Mouse (Mus musculus) monocyte, adult 2 months (primary cell): Measurements from ENCODE around the gene Lrmda.

Experiments
- DNase-seq, 2 experiments: peaks; one replicate each; pipeline ENCODE4 v3.0.0; 2022; ENCODE audit warnings: low spot score in 2 of 2, low read depth in 1 of 2

Lrmda gene

DNA sequence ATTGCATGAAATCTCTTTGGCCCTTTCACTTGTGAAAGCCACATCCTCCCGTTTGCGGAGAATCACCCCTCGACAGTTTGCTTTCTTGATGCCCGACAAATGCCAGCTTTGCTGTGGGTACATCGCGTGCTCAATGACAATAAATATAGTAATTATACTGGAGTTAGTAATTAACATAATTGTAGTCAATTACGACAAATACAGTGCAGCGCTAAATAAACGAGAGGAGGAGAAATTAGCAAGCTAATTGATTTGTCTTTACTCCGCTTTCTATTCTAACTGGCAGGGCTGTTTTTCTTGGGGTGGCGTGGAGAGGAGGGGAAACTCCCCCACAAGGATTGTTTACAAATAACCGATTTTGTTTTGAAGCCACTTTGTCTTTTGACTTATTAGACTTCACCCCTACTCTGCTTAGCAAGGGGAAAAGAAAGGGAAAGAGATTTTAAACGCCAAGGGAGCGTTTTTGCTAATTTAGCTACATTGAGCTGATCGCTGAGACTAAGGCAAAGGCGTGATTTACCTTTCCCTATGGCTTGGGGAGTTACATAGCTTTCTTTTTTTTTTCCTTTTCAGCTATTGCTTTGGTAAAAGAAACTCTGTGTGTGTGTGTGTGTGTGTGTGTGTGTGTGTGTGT lies 18.1 kb downstream of the Lrmda start:
- no peak for DNase-seq

DNA sequence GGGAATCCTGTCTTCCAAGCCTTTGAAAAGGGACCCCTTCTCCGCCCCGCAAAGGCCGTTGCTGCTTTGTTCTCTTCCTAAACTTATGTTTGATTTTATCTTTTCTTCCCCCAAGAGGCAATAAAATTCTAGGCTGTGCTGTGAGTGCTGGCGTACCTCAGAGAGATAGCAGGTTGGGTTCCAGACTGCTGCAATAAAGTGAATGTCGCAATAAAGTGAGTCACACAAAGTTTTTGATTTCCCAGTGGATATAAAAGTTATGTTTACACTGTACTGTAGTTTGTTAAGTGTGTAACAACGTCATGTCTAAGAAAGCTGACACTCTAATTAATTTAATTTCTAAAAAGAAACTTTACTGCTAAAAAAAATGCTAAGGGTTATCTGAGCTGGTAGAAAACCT lies 22.6 kb downstream of the Lrmda start:
- DNase-seq = no peak

DNA sequence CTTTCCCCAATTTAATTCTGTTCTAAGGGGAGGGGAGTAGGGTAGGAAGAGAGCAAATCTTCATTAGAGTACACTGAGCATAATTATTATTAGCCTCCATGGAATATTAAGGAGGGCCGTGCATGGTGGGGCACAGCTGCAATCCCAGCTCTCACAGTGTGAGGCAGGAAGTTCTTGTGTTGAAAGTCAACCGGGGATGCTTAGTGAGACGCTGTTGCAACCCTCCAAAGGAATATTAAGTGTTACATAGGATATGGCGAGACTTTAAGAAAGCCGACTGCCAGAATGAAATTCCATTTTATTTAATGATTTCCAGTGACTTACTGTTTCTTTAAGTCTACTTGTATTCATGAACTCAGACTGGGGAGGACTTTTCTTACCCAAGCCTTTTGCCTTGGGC lies 23.9 kb downstream of the Lrmda start:
- DNase-seq = no peak

DNA sequence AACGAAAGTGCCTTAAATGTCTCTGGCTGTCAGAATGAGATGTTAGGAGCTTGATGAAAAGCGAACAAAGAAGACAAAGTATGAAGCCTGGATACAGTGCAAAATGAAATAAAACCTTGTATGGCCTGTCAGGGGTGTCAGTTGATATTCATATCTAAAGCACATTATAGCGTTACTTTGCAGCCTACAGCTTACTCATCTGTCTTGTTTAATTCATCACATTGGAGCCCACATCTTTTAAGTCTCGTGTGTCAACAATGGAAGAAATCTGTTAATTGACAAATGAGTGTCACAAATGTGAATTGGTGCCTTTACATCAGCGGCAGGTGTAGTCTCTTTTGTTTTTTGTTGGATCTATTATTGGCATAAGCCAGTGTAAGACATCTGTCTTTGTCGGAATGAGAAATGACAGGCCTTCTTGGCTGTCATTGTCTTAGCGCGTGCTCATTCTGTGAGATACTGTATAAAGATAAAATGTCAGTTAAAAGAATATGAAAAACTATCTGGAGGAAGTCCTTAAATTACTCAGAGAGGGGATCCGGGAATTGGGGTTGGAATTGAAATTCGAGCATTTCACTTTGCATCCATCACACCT lies 26.8 kb downstream of the Lrmda start:
- DNase-seq = no peak

DNA sequence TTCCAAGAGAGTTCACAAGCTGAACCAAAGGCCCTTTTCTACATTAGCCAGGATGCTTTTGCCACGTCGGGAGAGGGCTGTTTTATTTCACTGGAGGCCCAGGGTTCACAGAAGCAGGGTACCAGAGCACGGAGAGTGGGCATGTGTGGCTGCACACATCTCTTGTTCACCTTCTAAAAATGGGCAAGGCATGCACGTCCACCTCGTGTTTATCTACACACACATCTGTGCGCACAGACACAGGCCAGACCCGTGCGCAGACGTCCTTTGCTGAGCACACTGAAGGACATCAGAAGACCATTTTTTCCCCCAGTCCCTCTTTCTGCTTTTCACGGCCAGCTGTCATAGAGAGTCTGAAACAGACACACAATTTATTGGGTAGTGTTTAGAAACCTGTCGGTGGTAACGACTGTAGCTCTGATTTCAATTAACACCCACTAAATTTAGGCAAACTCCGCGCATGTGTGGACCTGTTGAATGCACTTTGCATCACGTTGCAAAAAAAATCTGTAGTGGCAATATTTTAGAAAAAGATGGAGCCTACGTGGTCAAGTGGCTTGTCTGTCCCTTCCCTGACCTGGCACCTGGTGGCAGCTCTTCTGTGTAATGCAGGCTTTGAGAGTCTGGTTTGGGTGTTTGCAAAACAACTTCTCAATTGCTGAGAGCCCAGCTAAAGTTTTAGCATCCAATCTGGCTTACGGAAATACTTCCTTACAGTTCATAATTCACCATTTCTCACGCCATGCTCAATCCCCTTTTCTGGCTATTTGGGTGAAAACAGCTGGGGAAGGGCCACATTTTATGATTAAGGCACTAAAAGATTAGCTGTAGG lies 28.8 kb downstream of the Lrmda start:
- no peak for DNase-seq

DNA sequence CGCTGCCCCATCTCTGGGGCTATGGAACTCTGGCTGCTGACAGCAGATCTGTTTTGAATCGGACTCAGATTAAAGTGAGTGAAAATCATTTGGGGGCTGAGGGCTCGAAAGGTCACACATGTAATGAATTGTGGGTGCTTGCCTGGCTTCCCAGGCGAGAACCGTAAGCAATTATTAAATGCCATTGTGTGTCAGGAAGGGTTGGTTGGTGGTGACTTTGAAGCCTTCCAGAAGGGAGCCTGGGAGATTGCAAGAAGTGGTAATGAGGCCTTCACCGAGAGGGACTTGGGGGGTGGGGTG lies 29.3 kb downstream of the Lrmda start:
- DNase-seq = no peak

DNA sequence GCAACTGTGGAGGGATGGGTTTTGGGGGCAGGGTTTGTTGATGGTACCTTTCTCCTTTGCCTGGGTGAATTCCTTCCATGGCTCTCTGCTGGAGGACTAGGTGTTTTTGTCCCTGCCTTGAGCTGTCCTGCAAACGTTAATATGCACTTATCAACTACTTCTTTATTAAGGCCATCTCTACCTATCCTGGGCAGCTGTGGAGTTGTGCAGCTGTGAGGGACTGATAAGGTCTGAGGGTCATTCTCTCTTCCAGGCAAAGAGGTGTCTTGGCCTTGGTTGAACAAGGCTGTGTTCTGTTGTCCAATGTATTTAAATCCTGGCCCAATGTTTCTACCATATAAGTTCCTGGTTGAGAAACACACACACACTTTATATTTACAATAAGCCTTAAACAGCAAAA lies 29.8 kb downstream of the Lrmda start:
- DNase-seq = no peak

DNA sequence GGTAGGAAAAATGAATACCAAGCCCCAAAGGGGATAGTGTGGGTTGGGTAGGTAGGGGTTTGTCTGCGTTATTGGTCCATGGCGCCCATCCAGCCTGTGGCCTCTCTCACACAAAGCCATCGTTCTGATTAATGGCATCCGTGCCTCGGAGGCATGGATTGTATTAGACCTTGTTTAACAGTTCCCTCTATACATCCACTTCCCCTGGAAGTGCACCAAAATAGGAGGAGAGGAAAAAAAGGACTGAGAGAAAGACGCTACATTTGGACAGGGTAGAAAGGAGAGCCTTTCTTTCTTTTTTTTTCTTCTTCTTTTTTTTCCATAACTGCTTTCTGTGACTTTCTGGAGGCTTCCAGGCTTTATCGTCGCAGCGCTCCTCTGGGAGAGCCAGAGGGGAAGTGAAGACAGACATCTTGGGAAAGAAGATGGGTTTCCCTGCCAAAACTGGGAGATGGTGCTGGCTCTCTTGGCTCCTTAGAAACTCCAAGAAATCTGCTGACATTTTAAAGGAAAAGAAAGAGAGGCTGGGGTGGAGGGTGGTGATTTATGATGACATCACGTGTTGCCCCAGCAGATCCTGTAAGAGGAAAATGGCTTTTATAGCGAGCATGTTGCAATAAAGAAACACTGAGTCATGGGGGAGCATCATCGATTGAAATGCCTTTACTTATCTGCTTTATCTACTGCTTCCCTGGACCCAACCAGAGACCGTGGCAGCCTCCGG lies 32.6 kb downstream of the Lrmda start:
- DNase-seq = no peak

DNA sequence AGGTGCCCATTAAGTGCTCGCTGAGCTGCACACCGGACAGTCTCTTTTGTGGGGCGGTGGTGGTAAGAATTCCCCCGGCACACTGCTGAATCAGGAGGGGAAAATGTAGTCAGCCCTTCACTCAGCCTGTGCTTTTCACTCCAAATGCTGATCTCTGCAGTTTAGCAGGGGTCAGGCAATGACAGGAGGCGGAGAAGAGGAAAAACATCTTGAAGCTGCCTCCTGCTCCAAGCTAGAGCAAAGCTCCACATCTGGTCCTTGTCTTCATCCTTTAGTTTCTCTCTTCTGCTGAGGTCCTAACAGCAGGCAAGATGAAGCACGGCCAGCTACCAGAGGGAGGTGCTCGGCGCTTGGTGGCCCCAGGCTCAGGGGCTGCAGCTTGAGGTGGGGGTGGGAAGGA lies 36.1 kb downstream of the Lrmda start:
- no peak for DNase-seq

DNA sequence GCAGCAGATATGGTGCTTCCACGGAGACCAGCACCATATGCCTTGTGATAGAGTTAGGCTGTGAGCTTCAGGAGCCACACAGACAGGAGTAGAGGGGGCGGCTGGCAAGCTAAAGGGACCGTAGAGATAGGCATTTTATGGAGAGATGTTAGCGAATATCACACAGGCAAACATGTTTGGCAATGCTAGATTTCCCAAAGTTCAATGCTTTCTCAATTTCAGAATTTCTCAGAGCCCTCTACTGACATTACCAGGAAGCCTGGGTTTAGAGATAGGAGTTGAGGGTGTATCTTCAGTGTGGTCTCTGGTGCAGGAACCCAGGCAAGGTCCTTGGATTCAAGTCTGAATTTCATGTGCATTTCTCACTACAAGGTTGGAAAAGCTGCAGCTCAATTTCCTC lies 36.7 kb downstream of the Lrmda start:
- DNase-seq = no peak

DNA sequence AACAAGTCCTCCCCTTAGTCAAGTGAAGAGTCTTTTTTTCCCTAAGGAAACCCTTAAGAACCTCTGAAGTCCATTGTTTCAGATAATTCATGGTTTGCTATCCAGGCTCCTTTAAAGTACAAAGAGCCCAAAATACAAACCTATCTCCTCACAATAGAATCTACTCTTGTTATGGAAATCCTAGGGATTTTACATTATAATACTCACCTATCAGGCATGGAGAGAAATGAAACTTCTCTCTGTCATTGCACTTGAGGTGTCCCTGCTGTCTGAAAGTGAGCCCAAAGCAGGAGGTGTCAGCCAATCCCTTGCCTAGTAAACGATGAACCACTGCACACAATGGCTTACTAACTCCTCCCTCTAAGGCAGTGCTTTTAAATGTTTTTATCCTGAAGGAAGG lies 39.2 kb downstream of the Lrmda start:
- no peak for DNase-seq

DNA sequence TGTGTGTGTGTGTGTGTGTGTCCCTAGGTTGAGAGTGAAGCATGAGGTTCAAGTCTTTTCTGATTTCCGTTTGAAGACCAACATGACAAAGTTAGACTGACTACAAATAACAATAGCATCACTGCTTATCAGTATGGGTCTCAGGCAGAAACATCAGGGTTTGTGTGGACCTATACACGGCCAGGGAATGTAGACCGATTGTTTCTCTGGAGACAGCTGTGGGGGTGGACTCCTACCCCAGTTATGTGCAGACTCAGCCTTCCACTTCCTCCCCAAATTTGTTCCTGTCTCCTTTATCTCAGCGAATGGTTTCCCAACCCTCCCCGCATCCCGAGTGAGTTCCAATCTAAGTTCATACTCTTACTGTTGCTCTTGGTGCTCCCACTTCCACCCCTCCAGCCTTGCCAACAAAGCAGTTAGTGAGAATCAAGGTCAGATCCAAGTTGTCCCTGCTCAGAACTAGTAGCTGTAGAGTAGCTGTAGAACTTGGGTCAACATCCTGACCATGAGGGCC lies 39.9 kb downstream of the Lrmda start:
- DNase-seq = no peak

DNA sequence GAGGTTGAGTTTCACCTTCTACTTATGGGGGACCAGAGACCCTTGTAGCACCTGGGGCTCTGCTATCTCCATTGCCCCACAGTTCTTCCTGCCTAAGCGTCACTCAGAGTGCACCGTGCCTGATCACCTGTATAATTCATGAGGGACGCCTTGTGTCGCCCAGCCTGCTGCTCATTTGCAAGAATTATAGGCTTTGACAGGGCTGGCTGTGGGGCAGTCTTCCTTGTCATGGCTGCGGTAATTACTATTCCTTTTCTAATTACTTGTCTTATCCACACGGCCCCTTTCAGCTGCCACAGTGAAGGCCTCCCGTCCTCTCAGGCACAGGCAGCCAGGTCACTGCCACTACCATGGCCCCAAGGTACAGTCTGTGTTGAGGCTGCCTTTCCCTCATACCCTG lies 41.3 kb downstream of the Lrmda start:
- DNase-seq = no peak

DNA sequence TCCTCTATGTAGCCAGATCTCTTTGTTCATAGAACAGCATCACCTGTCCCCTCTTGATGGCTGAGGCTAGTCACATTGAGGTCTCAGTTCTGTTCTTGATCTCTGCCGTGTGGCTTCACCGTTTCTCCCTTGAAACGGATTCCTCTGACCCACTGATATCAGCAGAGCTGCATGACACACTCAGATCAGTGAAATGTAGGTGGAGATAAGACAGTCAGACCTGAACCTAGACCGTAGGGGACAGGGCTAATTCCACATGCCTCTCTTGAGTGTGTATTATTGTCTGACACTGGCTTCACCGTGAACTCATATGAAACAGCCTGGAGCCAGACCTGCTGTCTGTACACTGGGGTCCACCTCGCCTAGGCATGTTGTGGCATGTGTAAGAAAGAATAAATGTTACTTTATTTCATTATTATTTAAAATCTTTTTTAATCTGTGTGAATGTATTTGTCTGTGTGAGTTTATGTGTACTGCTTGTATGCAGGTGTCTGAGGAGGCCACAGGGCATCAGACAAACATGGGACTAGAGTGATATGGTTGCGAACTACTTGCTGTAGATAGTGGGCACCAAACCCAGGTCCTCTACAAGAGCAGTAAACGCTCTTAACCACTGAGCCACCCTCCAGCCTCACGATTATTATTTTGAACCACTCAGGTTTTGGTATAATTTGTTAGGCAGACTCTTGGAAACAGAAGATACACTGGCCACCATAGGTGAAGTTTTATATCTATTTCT lies 42.8 kb downstream of the Lrmda start:
- no peak for DNase-seq

DNA sequence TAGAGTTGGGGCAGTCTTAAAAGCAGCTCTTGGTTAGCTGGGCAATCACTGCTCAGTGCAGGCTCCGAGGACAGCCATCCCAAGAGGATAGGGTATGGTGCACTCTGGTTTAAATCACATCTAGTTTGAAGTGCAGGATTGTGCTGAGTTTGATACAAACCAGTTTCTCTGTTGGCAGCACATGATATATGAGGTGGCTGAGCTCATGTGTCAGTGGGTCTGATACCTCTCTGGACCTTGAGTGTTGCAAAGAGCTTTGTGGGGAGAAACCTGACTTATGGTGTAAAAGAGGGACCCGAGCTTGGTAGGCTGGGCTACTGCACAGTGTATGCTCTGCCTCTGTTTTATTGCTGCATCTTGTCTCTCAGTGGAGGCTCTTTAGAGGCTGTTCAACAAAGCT lies 49.7 kb downstream of the Lrmda start:
- DNase-seq = no peak

DNA sequence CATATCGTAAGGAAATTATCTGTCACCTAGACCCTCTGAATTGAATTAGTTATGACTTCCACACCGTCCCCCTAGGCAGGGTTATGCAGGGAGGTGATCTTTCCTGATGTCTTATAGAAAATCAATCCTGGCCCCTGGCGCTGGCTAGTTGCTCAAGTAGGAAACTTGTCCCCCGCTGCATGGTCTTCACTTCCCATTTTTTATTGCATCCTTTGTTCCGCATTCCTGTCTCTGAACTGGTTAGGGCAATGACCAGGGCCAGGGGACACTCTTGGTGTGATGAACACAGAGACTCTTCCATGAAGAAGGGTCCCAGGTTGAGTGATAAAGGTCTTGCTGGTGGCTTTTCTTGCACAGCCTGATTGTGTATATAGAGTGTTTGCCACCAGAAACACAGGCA lies 53.9 kb downstream of the Lrmda start:
- peak in 1 of 2 experiments; percentile 12 for DNase-seq

DNA sequence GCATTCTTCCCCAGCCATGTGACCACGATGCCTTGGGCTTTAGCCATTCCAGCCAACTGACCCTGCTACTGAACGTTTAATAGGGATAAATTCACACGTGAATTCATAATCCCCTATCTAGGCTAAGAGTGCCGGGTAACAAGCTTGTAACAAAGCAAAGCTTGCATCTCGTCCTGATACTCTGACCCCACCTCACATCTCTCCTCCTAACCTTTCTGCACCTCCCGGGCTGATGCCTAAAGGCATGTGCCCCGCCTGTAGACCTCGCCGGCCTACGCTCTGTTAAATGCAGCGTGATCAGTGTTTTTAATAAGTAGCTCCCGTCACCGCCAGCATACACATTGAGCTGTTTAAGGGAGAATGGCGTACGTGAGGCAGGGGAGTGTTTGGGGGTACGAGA lies 54.7 kb downstream of the Lrmda start:
- DNase-seq = no peak

DNA sequence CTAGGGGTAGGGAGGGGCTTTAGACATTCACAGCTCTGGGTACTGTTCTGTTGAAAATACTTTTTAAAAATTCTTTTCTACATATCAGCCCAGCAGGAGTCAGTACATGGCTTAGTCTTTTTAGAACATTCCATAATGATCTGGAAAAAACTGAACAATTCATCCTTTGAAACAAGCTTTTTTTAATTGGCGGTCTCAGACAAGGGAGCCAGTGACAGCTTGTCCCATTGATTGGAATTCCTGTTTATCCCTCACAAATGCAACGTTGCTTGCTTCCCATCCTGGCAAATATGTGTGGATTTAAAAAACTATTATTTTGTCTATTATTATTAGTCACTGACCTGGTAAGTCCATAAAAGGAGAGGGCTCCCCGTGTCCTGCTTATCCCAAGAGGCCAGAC lies 64.4 kb downstream of the Lrmda start:
- no peak for DNase-seq

DNA sequence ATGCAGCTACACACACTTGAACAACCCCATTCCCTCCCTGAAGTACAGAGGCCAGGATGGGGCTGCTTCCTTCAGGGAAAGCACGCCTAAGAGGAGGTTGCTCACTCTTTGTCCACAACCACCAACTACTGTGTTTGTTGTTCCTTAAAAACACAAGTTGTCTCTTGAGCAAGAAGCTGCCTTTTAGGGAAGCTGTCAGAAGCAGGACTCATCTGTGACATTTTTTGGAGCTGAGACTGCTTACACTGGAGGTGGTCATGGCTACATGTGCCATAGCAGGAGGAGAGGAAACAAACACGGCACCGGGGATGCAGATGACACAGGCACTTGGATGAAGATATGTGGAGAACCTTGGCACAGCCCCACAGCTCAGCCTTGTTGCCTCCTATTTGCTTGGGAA lies 65.9 kb downstream of the Lrmda start:
- no peak for DNase-seq

DNA sequence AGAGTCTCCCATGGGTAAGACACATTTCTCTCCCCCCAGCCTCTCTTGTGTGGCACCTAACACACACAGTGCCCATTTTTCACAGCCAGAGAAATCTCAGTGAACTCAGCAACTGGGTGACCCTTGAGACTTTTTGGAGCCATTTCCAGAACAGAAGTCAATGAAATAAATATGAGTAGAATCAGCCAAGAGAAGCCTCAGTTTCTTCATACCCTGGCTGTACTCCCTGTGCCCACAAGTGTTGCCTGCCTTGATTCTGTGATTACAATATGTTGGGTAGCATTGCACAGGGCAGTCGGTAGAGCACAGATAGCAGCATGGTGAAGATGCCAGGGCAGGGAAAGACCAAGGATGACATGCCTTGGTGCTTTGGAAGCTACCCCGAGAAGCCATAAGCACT lies 69.1 kb downstream of the Lrmda start:
- DNase-seq = no peak

DNA sequence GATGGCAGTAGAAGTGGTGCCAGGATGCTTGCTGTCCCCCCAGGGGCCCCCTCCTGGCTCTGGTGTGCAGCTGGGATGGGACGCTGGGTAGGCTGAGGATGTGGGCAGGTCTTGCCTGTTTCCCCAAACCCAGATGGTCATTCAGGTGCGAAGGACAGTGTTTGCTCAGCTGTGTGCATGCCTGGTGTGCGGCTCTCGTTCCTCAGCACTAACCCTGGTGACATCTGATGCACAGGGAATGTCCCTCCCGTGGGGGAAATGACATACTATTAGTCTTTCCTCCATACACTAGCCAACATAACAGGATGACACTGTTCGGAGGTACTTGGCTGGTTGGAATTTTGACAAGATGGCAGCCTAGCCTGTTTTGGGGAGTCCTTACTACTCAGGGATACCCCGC lies 69.8 kb downstream of the Lrmda start:
- DNase-seq = no peak
